Mouse (Mus musculus) MEL (cell line): ENCODE measurements around the gene Il10rb. TPM values are rescaled to one million over a fixed set of nuclear protein-coding genes. Genes with fewer than 3 reads are reported as not detected.

Experiments used
- DNase-seq: peaks from one replicate; pipeline ENCODE4 v3.0.0; 2011; ENCODE audit warnings: low read depth, low spot score
- H3K27ac ChIP-seq: 2 replicates; pipeline ENCODE4 v1.5.1; 2012; ENCODE audit warnings: low read depth, mild to moderate bottlenecking, control low read depth, low read length, moderate library complexity; ENCODE audit not compliant: control insufficient read depth
- H3K27me3 ChIP-seq, 2 experiments: fragments of 150-350 bp in 1 of 2; sonication (generic) in 1 of 2; 2 replicates each; pipeline ENCODE4 v1.6.1; 2012; ENCODE audit warnings: low read length in 2 of 2, mild to moderate bottlenecking in 2 of 2, improper control_type of control experiment in 1 of 2, moderate library complexity in 1 of 2; ENCODE audit not compliant: insufficient read depth in 2 of 2, control insufficient read depth in 1 of 2
- H3K36me3 ChIP-seq, 2 experiments: 2 replicates each; pipeline ENCODE4 v1.6.1; 2012 to 2014; ENCODE audit warnings: low read length in 2 of 2, improper control_type of control experiment in 1 of 2, inconsistent platforms in 1 of 2, mild to moderate bottlenecking in 1 of 2; ENCODE audit not compliant: insufficient read depth in 2 of 2, control insufficient read depth in 1 of 2
- H3K4me1 ChIP-seq, 2 experiments: fragments of 150-350 bp in 1 of 2; sonication (generic) in 1 of 2; 2 replicates each; pipeline ENCODE4 v1.6.1; 2012; ENCODE audit warnings: low read length in 2 of 2, improper control_type of control experiment in 1 of 2, mild to moderate bottlenecking in 1 of 2; ENCODE audit not compliant: insufficient read depth in 2 of 2, control insufficient read depth in 1 of 2
- H3K4me3 ChIP-seq, 2 experiments: fragments of 150-350 bp in 1 of 2; sonication (generic) in 1 of 2; 2 replicates each; pipeline ENCODE4 v1.5.1; 2012; ENCODE audit warnings: low read depth in 2 of 2, low read length in 2 of 2, mild to moderate bottlenecking in 2 of 2, moderate library complexity in 2 of 2, control low read depth in 1 of 2, improper control_type of control experiment in 1 of 2; ENCODE audit not compliant: control insufficient read depth in 1 of 2, insufficient read depth in 1 of 2
- H3K79me2 ChIP-seq: 2 replicates; pipeline ENCODE4 v1.6.1; 2012; ENCODE audit warnings: mild to moderate bottlenecking, low read length, moderate library complexity; ENCODE audit not compliant: control insufficient read depth, poor library complexity, insufficient read depth
- H3K9ac ChIP-seq: 2 replicates; pipeline ENCODE4 v1.6.1; 2012; ENCODE audit warnings: low read depth, mild to moderate bottlenecking, control low read depth, low read length, moderate library complexity; ENCODE audit not compliant: control insufficient read depth, poor library complexity, severe bottlenecking
- H3K9me3 ChIP-seq: fragments of 150-350 bp; sonication (generic); replicated peaks from 2 replicates; pipeline ENCODE4 v1.6.1; 2012; ENCODE audit warnings: mild to moderate bottlenecking, low read length, improper control_type of control experiment, moderate library complexity; ENCODE audit not compliant: insufficient read depth
- CHD1 ChIP-seq: IDR thresholded peaks from 2 replicates; pipeline ENCODE4 v1.6.1; 2012; ENCODE audit warnings: low read depth, mild to moderate bottlenecking, inconsistent platforms, low read length, improper control_type of control experiment
- CHD2 ChIP-seq: IDR thresholded peaks from 2 replicates; pipeline ENCODE4 v1.6.1; 2011; ENCODE audit warnings: low read length, improper control_type of control experiment
- CTCF ChIP-seq, 3 experiments: IDR thresholded peaks in 2 of 3; conservative IDR thresholded peaks in 1 of 3; 2 replicates each; pipeline ENCODE4 v1.5.1; 2011 to 2012; ENCODE audit warnings: low read length in 3 of 3, low read depth in 2 of 3, mild to moderate bottlenecking in 2 of 3, improper control_type of control experiment in 1 of 3, inconsistent platforms in 1 of 3, mixed read lengths in 1 of 3, moderate library complexity in 1 of 3; ENCODE audit not compliant: control insufficient read depth in 1 of 3, insufficient read depth in 1 of 3, poor library complexity in 1 of 3, severe bottlenecking in 1 of 3
- E2F4 ChIP-seq: IDR thresholded peaks from 2 replicates; pipeline ENCODE4 v1.6.1; 2011; ENCODE audit warnings: low read depth, low read length, improper control_type of control experiment, borderline replicate concordance
- ELF1 ChIP-seq: IDR thresholded peaks from 2 replicates; pipeline ENCODE4 v1.6.1; 2014; ENCODE audit warnings: low read depth, mild to moderate bottlenecking, inconsistent platforms, low read length, improper control_type of control experiment, moderate library complexity
- EP300 ChIP-seq, 2 experiments: IDR thresholded peaks; 2 replicates each; pipeline ENCODE4 v1.6.1; 2011; ENCODE audit warnings: improper control_type of control experiment in 2 of 2, low read length in 2 of 2, low read depth in 1 of 2, mild to moderate bottlenecking in 1 of 2
- GABPA ChIP-seq: IDR thresholded peaks from 2 replicates; pipeline ENCODE4 v1.6.1; 2012; ENCODE audit warnings: low read depth, mild to moderate bottlenecking, inconsistent platforms, low read length, improper control_type of control experiment, moderate library complexity
- GATA1 ChIP-seq: IDR thresholded peaks from 2 replicates; pipeline ENCODE4 v1.6.1; 2011; ENCODE audit warnings: low read depth, low read length, improper control_type of control experiment
- HCFC1 ChIP-seq: IDR thresholded peaks from 2 replicates; pipeline ENCODE4 v1.6.1; 2012; ENCODE audit warnings: low read depth, mild to moderate bottlenecking, inconsistent platforms, low read length, improper control_type of control experiment, moderate library complexity
- JUND ChIP-seq: IDR thresholded peaks from 2 replicates; pipeline ENCODE4 v1.6.1; 2011; ENCODE audit warnings: low read depth, mild to moderate bottlenecking, improper control_type of control experiment, low read length
- MAFK ChIP-seq: IDR thresholded peaks from 2 replicates; pipeline ENCODE4 v1.6.1; 2011; ENCODE audit warnings: low read depth, mild to moderate bottlenecking, low read length, improper control_type of control experiment, borderline replicate concordance
- MAX ChIP-seq: IDR thresholded peaks from 2 replicates; pipeline ENCODE4 v1.6.1; 2011; ENCODE audit warnings: low read length, improper control_type of control experiment
- MAZ ChIP-seq: IDR thresholded peaks from 2 replicates; pipeline ENCODE4 v1.6.1; 2012; ENCODE audit warnings: low read depth, mild to moderate bottlenecking, inconsistent platforms, low read length, improper control_type of control experiment
- MEF2A ChIP-seq: IDR thresholded peaks from 2 replicates; pipeline ENCODE4 v1.6.1; 2014; ENCODE audit warnings: low read depth, mild to moderate bottlenecking, inconsistent platforms, low read length, improper control_type of control experiment; ENCODE audit not compliant: poor library complexity, insufficient replicate concordance, severe bottlenecking; ENCODE audit errors: extremely low read depth
- MYB ChIP-seq: IDR thresholded peaks from 2 replicates; pipeline ENCODE4 v1.6.1; 2011; ENCODE audit warnings: mild to moderate bottlenecking, low read depth, low read length, improper control_type of control experiment
- MYC ChIP-seq: IDR thresholded peaks from 2 replicates; pipeline ENCODE4 v1.6.1; 2011; ENCODE audit warnings: low read depth, mild to moderate bottlenecking, low read length, improper control_type of control experiment, moderate library complexity
- NRF1 ChIP-seq: IDR thresholded peaks from 2 replicates; pipeline ENCODE4 v1.6.1; 2014; ENCODE audit warnings: low read depth, mild to moderate bottlenecking, inconsistent platforms, low read length, improper control_type of control experiment, moderate library complexity; ENCODE audit not compliant: poor library complexity, insufficient read depth, severe bottlenecking
- POLR2A ChIP-seq, 2 experiments: IDR thresholded peaks; 2 replicates each; pipeline ENCODE4 v1.6.1; 2011 to 2012; ENCODE audit warnings: low read length in 2 of 2, mild to moderate bottlenecking in 2 of 2, control low read depth in 1 of 2, improper control_type of control experiment in 1 of 2, low read depth in 1 of 2, moderate library complexity in 1 of 2; ENCODE audit not compliant: control insufficient read depth in 1 of 2, insufficient read depth in 1 of 2, poor library complexity in 1 of 2
- RAD21 ChIP-seq: IDR thresholded peaks from 2 replicates; pipeline ENCODE4 v1.6.1; 2011; ENCODE audit warnings: mild to moderate bottlenecking, low read depth, low read length, improper control_type of control experiment
- RCOR1 ChIP-seq: IDR thresholded peaks from 2 replicates; pipeline ENCODE4 v1.6.1; 2012; ENCODE audit warnings: low read depth, mild to moderate bottlenecking, inconsistent platforms, low read length, improper control_type of control experiment
- SIN3A ChIP-seq: IDR thresholded peaks from 2 replicates; pipeline ENCODE4 v1.6.1; 2012; ENCODE audit warnings: low read length, improper control_type of control experiment, inconsistent platforms
- TAL1 ChIP-seq: IDR thresholded peaks from 2 replicates; pipeline ENCODE4 v1.6.1; 2012; ENCODE audit warnings: mild to moderate bottlenecking, inconsistent platforms, low read length, moderate library complexity, mixed read lengths
- TBP ChIP-seq: IDR thresholded peaks from 2 replicates; pipeline ENCODE4 v1.8.0; 2011; ENCODE audit warnings: low read depth, low read length, improper control_type of control experiment
- TCF12 ChIP-seq: IDR thresholded peaks from 2 replicates; pipeline ENCODE4 v1.6.1; 2014; ENCODE audit warnings: low read depth, mild to moderate bottlenecking, inconsistent platforms, low read length, improper control_type of control experiment, moderate library complexity
- USF1 ChIP-seq: IDR thresholded peaks from 2 replicates; pipeline ENCODE4 v1.6.1; 2014; ENCODE audit warnings: low read depth, mild to moderate bottlenecking, inconsistent platforms, low read length, improper control_type of control experiment, moderate library complexity
- ZKSCAN1 ChIP-seq: IDR thresholded peaks from 2 replicates; pipeline ENCODE4 v1.6.1; 2012; ENCODE audit warnings: low read depth, mild to moderate bottlenecking, inconsistent platforms, low read length, improper control_type of control experiment, moderate library complexity
- ZMIZ1 ChIP-seq: IDR thresholded peaks from 2 replicates; pipeline ENCODE4 v1.6.1; 2012; ENCODE audit warnings: low read depth, mild to moderate bottlenecking, inconsistent platforms, low read length, improper control_type of control experiment, moderate library complexity
- ZNF384 ChIP-seq: IDR thresholded peaks from 2 replicates; pipeline ENCODE4 v1.6.1; 2012; ENCODE audit warnings: low read depth, mild to moderate bottlenecking, inconsistent platforms, low read length, improper control_type of control experiment
- polyA plus RNA-seq, 2 experiments: library from polyadenylated mRNA; stranded (reverse) in 1 of 2; unstranded in 1 of 2; fragments of >175 nt in 1 of 2; fragments of >200 nt in 1 of 2; gene quantifications; 2 replicates each; pipeline versions ENCODE4 v1.2.1 to v1.2.4; 2012; ENCODE audit warnings: low replicate concordance in 2 of 2, low read depth in 1 of 2; ENCODE audit not compliant: insufficient read length in 2 of 2, insufficient read depth in 1 of 2, missing spikeins in 1 of 2
- total RNA-seq: library from RNA; depleted of rRNA; stranded (reverse); fragments of 300-350 nt; gene quantifications from 2 replicates; pipeline ENCODE4 v1.2.3, GENCODE M21; 2012

Gene Il10rb
- total and polyA plus RNA-seq, 3 experiments, result 4.7 to 14.6 TPM; not detected in 1

DNA sequence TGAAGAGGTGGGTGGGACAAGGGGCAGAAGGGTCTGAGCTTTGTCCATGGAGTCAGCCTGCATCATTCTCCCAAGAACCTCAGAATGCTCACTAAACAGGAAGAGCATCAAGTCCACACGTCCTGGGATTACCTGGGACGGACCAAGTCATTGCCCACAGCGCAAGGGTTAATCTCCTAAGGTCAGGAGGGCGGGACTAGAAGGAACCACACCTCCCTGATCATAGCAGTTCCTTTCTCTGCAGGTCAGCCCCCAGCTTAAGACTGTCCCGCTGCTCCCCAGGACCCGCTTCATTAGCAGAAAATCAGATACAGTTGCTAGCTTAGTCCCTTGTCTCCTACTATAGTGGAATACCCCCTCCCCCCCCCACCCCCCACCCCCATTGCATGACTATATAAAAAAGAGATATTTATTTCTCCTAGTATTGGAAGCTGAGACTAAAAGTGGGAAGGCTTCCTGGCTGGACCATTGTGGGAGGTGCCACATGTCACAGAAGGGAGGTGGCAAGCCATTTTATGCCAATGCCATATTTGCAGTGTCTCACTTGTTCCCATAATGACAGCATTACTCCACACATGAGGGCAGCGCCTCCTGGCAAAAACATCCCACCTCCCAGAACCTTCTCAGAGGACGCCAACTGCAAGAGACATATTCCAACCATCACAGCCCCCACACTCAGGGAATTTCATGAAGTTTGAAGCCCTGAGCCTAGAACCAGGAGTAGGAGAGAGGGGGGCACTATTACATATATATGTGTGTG lies 10.2 kb upstream of the Il10rb start:
- Histone ChIP-seq H3K36me3 (peaks cover 5 to 26% of the 10 kb centered on the region in 2 experiments), H3K79me2 (no peaks in the 10 kb centered on the region), H3K4me1 (peaks cover 16 to 19% of the 10 kb centered on the region in 2 experiments), H3K27ac (peak overlapping the region; percentile 75), H3K27me3 (no peaks in the 10 kb centered on the region), H3K4me3 (no peak overlapping the region), H3K9ac (no peak overlapping the region), H3K9me3 (no peaks in the 10 kb centered on the region)
- peak; percentile 25 for DNase-seq
- TF ChIP-seq MYB (no peak), HCFC1 (no peak), MAFK (no peak), CHD1 (no peak), E2F4 (no peak), POLR2A (IDR thresholded peaks at IDR 0.05; ENCODE audit: control insufficient read depth in 1 of 2, insufficient read depth in 1 of 2, low read depth in 1 of 2, low read length in 2 of 2, poor library complexity in 1 of 2) (no peak)

DNA sequence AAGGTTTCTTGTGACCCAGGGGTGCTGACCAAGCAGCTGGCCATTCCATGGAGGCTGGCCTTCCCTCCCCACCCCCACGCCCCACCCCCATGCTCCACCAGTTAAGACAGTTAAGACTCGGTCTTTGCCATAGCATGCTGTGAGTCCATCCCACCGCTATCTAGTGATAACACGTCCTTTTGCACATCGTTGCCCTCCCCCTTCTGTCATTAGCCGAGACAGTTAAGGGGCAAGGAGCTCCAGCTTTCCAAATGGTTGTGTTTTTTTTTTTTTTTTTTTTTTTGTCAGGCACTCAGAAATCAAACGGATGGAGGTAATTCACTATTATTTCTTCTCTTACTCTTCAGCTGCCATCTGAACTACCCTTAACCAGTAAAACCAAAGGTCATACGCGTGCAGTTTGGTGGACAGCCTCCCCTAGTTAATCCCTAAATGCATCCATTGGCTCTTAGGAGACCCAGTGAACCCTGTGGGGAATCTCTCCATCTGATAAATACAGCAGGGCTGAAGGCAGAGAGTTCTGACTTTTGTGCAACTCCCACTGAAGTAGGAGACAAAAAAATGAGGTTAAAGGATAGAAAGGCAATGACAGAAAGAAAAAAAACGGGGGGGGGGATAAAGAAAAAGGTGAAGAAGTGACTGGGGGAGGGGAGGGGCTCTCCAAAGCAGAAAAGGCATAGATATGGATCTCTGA lies 9.0 kb upstream of the Il10rb start:
- Histone ChIP-seq H3K9ac (peak overlapping the region; percentile 57), H3K4me3 (peak overlapping the region; percentile 17 to 50; a peak in 3 of 4 replicates), H3K4me1 (peaks cover 16 to 19% of the 10 kb centered on the region in 2 experiments), H3K27ac (peak overlapping the region; percentile 95), H3K9me3 (no peaks in the 10 kb centered on the region), H3K79me2 (no peaks in the 10 kb centered on the region), H3K36me3 (peaks cover 2 to 26% of the 10 kb centered on the region in 2 experiments), H3K27me3 (no peaks in the 10 kb centered on the region)
- peak; percentile 90 for DNase-seq
- TF ChIP-seq MYC (no peak), MYB (peak; percentile 90), MAZ (no peak), GABPA (no peak), E2F4 (no peak), ZNF384 (peak; percentile 98), SIN3A (peak; percentile 74), JUND (no peak), MAFK (no peak), ZMIZ1 (no peak), EP300 (IDR thresholded peaks at IDR 0.05; ENCODE audit: low read depth in 1 of 2, low read length in 2 of 2) (peak; percentile 61 to 90; a peak in 3 of 4 replicates), NRF1 (no peak), GATA1 (peak; percentile 73), RAD21 (no peak; the same call in 1 of the 2 replicates), ELF1 (no peak), TCF12 (peak; percentile 72), TBP (0 out of 2 replicates have a peak, but pooled peaks have one; percentile 20), CHD2 (peak; percentile 71), RCOR1 (0 out of 2 replicates have a peak, but pooled peaks have one; percentile 2), TAL1 (peak; percentile 40), CHD1 (no peak), CTCF (IDR thresholded peaks at IDR 0.05 in 2 of 3, conservative IDR thresholded peaks at IDR 0.05 in 1 of 3; ENCODE audit: control insufficient read depth in 1 of 3, insufficient read depth in 1 of 3, low read depth in 2 of 3, low read length in 3 of 3, poor library complexity in 1 of 3, severe bottlenecking in 1 of 3) (no peak; a peak in 1 of 6 replicates), HCFC1 (no peak), MAX (0 out of 2 replicates have a peak, but pooled peaks have one; percentile 6), ZKSCAN1 (no peak), MEF2A (no peak), USF1 (no peak)
